Mouse (Mus musculus): Measurements from ENCODE around the gene Parp4. TPM values are rescaled to one million over a fixed set of nuclear protein-coding genes. Genes with fewer than 3 reads are reported as not detected.

Gene Parp4
- polyA plus RNA-seq, 1 experiment = 10.2 TPM

DNA sequence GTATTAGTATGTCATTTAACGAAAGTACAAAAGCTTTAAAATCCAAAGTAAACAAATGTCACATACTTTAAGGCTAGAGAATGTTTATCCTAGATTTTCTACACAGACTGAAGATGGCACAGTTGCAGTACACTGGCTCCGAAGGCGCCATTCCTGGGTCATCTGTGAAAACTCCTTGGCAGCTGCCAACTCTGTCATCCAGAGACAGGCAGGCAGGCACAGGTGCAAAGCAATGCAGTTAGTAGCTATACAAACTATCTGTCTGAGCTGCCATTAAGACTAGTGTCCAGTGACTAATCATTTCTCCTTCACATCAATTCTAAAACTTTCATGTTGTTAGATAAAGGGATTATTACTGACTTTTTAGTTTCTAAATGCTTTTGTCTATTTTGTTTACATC lies 16.3 kb upstream of the Parp4 start:
- TF ChIP-seq POLR2A (IDR thresholded peaks at IDR 0.05; ENCODE audit: borderline replicate concordance, insufficient read depth, low read length) (no peak), CTCF (IDR thresholded peaks at IDR 0.05; ENCODE audit: borderline replicate concordance, insufficient read depth, low read depth, low read length) (no peak)
- WGBS = 80% methylated on average over 3 of the region's 3 CpGs
- no peak for DNase-seq

DNA sequence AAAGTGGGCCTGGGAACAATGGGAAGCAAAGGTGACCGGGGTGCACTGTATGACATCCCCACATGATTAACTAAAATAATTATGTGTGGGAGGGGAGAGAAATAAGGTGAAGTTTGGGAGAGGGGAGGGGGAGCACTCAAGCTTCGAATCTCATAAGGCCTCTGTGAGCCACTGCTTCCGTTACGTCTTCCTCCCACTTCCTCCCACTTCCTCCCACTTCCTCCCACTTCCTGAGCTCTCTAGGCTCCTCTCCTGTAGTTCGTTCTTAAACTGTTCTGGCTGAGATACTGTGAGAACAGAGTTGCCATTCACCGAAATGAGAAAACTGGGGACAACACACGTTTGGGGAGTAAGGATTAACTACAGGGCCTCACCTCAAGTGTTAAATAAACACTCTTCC lies 7.9 kb upstream of the Parp4 start:
- Histone ChIP-seq H3K4me3 (replicated peaks; ENCODE audit: insufficient read depth, low read depth, low read length) (no peak overlapping the region), H3K27ac (ENCODE audit: insufficient read depth, low read length) (no peak overlapping the region), H3K27me3 (ENCODE audit: control insufficient read depth, insufficient read depth, low read length) (no peaks in the 10 kb centered on the region), H3K4me1 (ENCODE audit: control insufficient read depth, insufficient read depth, low read length) (no peaks in the 10 kb centered on the region)
- no peak for DNase-seq
- TF ChIP-seq POLR2A (IDR thresholded peaks at IDR 0.05; ENCODE audit: borderline replicate concordance, insufficient read depth, low read length) (no peak), CTCF (IDR thresholded peaks at IDR 0.05; ENCODE audit: borderline replicate concordance, insufficient read depth, low read depth, low read length) (no peak)
- WGBS = 90% methylated on average over 7 of the region's 7 CpGs

More for the DNA sequence above, 16.3 kb upstream of the Parp4 start:
- Histone ChIP-seq H3K4me1 (ENCODE audit: control insufficient read depth, insufficient read depth, low read length) (no peaks in the 10 kb centered on the region), H3K27me3 (ENCODE audit: control insufficient read depth, insufficient read depth, low read length) (no peaks in the 10 kb centered on the region), H3K27ac (ENCODE audit: insufficient read depth, low read length) (no peak overlapping the region), H3K4me3 (replicated peaks; ENCODE audit: insufficient read depth, low read depth, low read length) (no peak overlapping the region)

DNA sequence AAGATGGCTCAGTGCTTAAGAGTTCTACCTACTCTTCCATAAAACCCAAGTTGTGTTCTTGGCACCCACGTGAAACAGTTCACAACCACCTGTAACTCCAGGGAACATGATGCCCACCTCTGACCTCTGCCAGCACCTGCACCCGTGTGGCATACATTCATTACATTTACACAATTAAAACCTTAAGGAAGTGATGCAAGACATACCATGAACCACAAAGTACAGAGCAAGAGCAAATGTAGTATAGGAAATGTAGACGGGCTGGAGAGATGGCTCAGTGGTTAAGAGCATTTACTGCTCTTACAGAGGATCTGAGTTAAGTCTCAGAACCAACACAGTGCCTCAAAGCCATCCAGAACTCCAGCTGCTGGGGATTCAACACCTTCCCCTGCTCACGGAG lies 6.4 kb upstream of the Parp4 start:
- TF ChIP-seq POLR2A (IDR thresholded peaks at IDR 0.05; ENCODE audit: borderline replicate concordance, insufficient read depth, low read length) (no peak), CTCF (IDR thresholded peaks at IDR 0.05; ENCODE audit: borderline replicate concordance, insufficient read depth, low read depth, low read length) (no peak)
- Histone ChIP-seq H3K27ac (ENCODE audit: insufficient read depth, low read length) (no peak overlapping the region), H3K27me3 (ENCODE audit: control insufficient read depth, insufficient read depth, low read length) (no peaks in the 10 kb centered on the region), H3K4me3 (replicated peaks; ENCODE audit: insufficient read depth, low read depth, low read length) (no peak overlapping the region), H3K4me1 (ENCODE audit: control insufficient read depth, insufficient read depth, low read length) (no peaks in the 10 kb centered on the region)
- DNase-seq = no peak
- 83% methylated on average over 4 of the region's 4 CpGs for WGBS

DNA sequence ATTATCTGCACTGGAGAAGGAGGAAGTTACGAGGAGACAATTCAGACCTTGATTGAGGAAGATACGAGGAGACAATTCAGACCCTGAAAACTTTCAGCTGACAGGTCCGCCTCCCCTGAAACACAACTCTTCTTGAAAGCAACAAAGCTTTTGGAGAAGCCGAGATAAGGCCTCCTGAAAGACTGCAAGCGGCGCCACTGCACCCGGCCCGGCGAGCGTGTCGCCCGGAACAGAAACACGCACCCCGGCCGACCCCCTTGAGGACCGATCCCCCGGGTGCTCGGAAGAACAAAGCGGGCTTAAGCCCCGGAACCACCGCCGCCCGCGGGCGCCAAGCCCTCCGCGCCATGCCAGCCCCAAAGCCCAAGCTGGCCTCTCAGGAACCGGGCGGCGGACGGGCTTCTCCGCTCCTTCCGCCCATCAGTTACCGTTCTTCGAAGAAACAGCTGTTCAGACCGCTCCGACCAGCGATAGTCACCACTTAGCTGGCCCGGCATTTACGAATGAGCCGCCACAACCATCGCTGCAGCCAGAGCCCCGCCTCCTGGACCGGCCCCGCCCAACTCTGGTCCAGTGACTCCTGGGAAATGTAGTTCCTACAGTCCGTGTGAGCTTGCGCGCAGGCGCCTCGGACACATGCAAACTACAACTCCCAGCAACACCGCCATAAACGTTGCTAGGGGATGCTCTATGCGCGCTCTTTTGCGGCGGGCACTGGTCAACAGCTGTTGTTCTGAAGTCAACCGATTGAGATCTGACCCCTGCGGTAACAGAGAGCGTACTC lies 3.9 kb upstream of the Parp4 start:
- under 1% methylated on average over 59 of the region's 59 CpGs for WGBS
- Histone ChIP-seq H3K4me3 (replicated peaks; ENCODE audit: insufficient read depth, low read depth, low read length) (peak overlapping the region; percentile 65), H3K27ac (ENCODE audit: insufficient read depth, low read length) (no peak overlapping the region), H3K27me3 (ENCODE audit: control insufficient read depth, insufficient read depth, low read length) (no peaks in the 10 kb centered on the region), H3K4me1 (ENCODE audit: control insufficient read depth, insufficient read depth, low read length) (no peaks in the 10 kb centered on the region)
- DNase-seq = peak; percentile 95 to 97
- TF ChIP-seq CTCF (IDR thresholded peaks at IDR 0.05; ENCODE audit: borderline replicate concordance, insufficient read depth, low read depth, low read length) (no peak), POLR2A (IDR thresholded peaks at IDR 0.05; ENCODE audit: borderline replicate concordance, insufficient read depth, low read length) (peak; percentile 93)

DNA sequence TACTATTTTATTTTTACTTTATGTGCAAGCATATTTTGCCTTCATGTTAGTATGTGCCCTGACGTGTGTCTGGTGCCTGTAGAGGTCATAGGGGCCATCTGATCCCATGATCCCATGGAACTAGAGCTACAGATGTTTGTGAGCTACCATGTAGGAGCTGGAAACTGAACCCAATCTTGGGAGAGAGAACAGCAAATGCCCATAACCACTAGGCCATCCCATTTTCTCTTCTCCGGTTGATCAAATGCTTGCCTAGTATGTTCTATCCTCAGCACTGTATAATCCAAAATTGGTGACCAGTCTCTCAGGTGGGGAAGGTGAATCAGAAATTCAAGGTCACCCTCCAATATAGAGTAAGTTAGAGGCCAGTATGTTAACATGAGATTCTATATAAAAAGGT lies 2.9 kb upstream of the Parp4 start:
- TF ChIP-seq POLR2A (IDR thresholded peaks at IDR 0.05; ENCODE audit: borderline replicate concordance, insufficient read depth, low read length) (no peak), CTCF (IDR thresholded peaks at IDR 0.05; ENCODE audit: borderline replicate concordance, insufficient read depth, low read depth, low read length) (no peak)
- Histone ChIP-seq H3K27ac (ENCODE audit: insufficient read depth, low read length) (no peak overlapping the region), H3K4me1 (ENCODE audit: control insufficient read depth, insufficient read depth, low read length) (no peaks in the 10 kb centered on the region), H3K4me3 (replicated peaks; ENCODE audit: insufficient read depth, low read depth, low read length) (no peak overlapping the region), H3K27me3 (ENCODE audit: control insufficient read depth, insufficient read depth, low read length) (no peaks in the 10 kb centered on the region)
- WGBS = 78% methylated on average over 2 of the region's 2 CpGs
- no peak for DNase-seq

DNA sequence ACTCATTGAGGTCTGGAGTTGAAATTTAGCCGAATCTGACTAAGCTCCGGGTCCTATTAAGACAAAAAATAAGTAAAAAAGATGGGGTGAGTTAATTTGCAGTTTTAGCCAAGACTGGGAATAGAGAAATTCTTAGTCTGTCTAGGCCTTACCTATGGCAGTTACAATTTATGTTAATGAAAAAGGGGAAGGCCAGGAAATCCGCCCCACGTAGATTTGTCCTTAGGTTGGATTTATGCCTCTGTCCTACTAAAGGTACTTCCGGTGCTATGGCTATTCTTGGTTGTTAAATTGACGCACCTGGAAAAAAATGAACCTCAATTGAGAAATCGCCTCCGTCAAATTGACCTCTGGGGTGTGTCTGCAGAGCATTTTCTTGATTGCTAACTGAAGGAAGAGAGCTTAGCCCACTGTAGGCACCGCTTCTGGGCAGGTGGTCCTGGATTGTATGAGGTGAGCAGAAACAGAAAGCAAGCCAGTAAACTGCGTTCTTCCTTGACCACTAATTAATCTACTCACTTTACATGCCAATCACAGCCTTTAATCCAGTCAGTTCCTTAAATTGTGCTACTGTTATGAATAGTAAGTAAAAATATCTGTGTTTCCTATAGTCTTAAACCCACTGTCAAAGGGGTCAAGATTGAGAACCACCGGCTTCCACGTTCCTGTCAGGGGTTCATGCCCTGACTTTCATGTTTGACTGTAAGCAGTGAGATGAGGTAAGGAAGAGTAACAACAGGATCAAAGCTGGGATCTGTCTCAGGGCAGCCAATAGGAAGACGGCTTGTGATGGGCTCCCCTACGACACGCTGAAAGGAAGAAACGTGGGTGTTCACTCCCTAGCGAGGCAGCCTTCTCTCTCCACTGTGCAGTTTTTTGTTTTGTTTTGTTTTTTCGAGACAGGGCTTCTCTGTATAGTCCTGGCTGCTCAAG lies 816 bp downstream of the Parp4 start:
- WGBS = 77% methylated on average over 18 of the region's 18 CpGs
- no peak for TF ChIP-seq CTCF (IDR thresholded peaks at IDR 0.05; ENCODE audit: borderline replicate concordance, insufficient read depth, low read depth, low read length)
- no peak for TF ChIP-seq POLR2A (IDR thresholded peaks at IDR 0.05; ENCODE audit: borderline replicate concordance, insufficient read depth, low read length)
- Histone ChIP-seq H3K4me1 (ENCODE audit: control insufficient read depth, insufficient read depth, low read length) (no peaks in the 10 kb centered on the region), H3K27me3 (ENCODE audit: control insufficient read depth, insufficient read depth, low read length) (no peaks in the 10 kb centered on the region), H3K4me3 (replicated peaks; ENCODE audit: insufficient read depth, low read depth, low read length) (no peak overlapping the region), H3K27ac (ENCODE audit: insufficient read depth, low read length) (no peak overlapping the region)
- no peak for DNase-seq

DNA sequence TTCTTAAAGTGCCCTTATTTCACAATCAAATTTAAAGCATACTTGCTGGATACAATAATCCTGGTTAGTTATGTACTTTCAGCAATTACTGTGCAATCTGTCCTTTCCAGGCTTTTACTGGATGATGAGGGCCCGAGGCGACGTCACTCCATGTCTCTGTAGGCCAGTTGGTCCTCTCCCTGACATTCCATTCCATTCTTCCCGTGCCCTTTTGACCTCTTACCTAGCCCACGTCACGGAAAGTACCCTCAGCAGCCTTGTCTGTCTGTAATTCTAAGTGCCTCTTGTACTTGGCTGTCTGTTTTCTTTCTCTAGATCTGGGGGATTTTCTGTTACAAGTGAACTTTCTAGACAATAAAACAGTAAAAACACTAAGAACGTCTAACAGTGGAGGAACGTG lies 3.6 kb downstream of the Parp4 start:
- no peak for DNase-seq
- Histone ChIP-seq H3K27me3 (ENCODE audit: control insufficient read depth, insufficient read depth, low read length) (no peaks in the 10 kb centered on the region), H3K27ac (ENCODE audit: insufficient read depth, low read length) (no peak overlapping the region), H3K4me3 (replicated peaks; ENCODE audit: insufficient read depth, low read depth, low read length) (no peak overlapping the region), H3K4me1 (ENCODE audit: control insufficient read depth, insufficient read depth, low read length) (no peaks in the 10 kb centered on the region)
- 68% methylated on average over 8 of the region's 8 CpGs for WGBS
- TF ChIP-seq POLR2A (IDR thresholded peaks at IDR 0.05; ENCODE audit: borderline replicate concordance, insufficient read depth, low read length) = no peak
- no peak for TF ChIP-seq CTCF (IDR thresholded peaks at IDR 0.05; ENCODE audit: borderline replicate concordance, insufficient read depth, low read depth, low read length)
